Mouse (Mus musculus): ENCODE measurements around the gene Srrt. TPM values are rescaled to one million over a fixed set of nuclear protein-coding genes. Genes with fewer than 3 reads are reported as not detected.

Gene Srrt
- polyA plus RNA-seq, 1 experiment: 73.3 TPM

DNA sequence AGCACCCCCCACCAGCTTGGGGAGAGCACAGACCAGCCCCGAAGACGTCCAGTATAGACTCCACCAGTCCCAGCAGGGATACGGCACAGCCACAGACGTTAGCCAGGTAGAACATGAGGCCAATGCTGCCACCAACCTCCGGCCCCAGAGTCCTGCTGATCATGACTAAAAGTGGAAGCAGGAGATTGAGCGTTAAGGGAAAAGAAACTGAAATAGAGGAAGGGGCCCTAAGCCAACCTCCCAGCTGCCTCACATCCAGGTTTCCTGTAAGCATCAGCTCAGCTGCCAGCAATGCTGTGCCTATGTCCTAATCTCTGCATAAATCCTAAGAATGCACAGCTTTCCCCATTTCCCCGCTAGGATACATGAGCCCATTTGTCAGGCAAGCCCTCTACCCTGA is 23.4 kb upstream of the Srrt start:
- TF ChIP-seq GATA1 (IDR thresholded peaks at IDR 0.05; ENCODE audit: low read length): no peak
- no peak for TF ChIP-seq TAL1 (IDR thresholded peaks at IDR 0.05; ENCODE audit: low read length)
- H3K9me3 ChIP-seq (ENCODE audit: control insufficient read depth, low read length): no peaks in the 10 kb centered on the region
- H3K36me3 ChIP-seq (ENCODE audit: control insufficient read depth): no peaks in the 10 kb centered on the region
- peaks cover 17% of the 10 kb centered on the region for H3K4me1 ChIP-seq (ENCODE audit: control insufficient read depth)
- peaks cover 2% of the 10 kb centered on the region; the same call in 1 of the 2 replicates for H3K27me3 ChIP-seq (ENCODE audit: control insufficient read depth)
- no peak overlapping the region for H3K4me3 ChIP-seq (replicated peaks)

DNA sequence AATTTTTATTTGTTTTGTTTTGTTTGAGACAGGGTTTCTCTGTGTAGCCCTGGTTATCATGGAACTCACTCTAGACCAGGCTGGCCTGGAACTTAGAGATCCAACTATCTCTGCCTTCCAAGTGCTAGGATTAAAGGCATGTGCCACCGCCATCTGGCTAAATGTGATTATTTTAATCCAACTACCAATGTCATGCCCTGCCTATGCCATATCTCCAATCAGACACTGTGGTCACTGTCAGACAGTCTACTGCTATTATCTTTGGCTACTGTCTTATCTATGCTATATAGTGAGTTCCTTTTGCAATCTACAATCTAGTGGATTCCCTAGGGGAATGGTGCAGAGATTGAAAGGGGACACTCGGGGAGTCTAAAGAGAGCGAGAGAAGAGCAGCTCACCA is 13.5 kb upstream of the Srrt start:
- no peak for TF ChIP-seq GATA1 (IDR thresholded peaks at IDR 0.05; ENCODE audit: low read length)
- Histone ChIP-seq H3K9me3 (ENCODE audit: control insufficient read depth, low read length) (no peaks in the 10 kb centered on the region), H3K4me1 (ENCODE audit: control insufficient read depth) (peaks cover 27% of the 10 kb centered on the region), H3K36me3 (ENCODE audit: control insufficient read depth) (no peaks in the 10 kb centered on the region; the same call in 1 of the 2 replicates), H3K27me3 (ENCODE audit: control insufficient read depth) (no peaks in the 10 kb centered on the region), H3K4me3 (replicated peaks) (no peak overlapping the region)

DNA sequence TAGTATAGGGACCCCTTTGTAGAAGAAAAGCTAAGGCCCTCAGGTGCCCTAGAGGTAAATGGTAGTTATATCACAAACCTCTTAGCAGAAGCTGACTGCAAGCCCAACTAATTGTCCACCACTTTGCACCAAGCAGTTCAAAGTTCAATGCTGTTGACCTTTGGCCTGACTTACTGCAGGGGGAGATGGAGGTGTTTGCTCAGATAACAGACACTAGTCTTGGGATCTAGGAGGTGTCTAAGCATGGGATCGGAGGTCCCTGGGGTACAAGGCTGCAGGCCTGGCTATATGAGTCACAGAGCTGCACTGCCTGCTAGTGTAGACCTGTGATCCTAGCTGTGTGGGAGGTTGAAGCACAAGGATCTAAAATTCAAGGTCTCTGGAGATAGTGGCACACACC is 11.1 kb upstream of the Srrt start:
- Histone ChIP-seq H3K4me1 (ENCODE audit: control insufficient read depth) (peaks cover 51% of the 10 kb centered on the region), H3K36me3 (ENCODE audit: control insufficient read depth) (no peaks in the 10 kb centered on the region), H3K4me3 (replicated peaks) (no peak overlapping the region), H3K9me3 (ENCODE audit: control insufficient read depth, low read length) (no peaks in the 10 kb centered on the region), H3K27me3 (ENCODE audit: control insufficient read depth) (peaks cover 10% of the 10 kb centered on the region)
- TF ChIP-seq TAL1 (IDR thresholded peaks at IDR 0.05; ENCODE audit: low read length) (no peak), GATA1 (IDR thresholded peaks at IDR 0.05; ENCODE audit: low read length) (no peak)

DNA sequence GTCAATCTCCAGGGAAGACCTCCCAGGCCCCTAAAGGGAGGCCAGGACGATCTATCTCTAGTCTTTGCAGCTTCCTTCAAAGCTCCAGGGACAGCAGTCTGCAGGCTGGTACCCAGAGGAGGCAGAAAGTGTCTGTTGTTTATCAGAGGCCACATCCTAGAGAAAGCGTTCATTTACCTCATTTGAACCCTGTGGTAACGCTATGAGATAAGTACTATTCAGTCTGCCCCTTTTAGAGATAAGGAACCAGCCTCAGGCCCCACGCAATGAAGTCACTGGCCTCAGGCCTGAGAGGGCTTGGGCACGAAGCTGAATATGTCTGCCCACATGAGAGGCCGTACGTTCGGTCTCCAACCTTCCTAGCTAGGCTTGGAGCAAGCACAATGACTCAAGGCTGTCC is 9.9 kb upstream of the Srrt start:
- H3K36me3 ChIP-seq (ENCODE audit: control insufficient read depth): no peaks in the 10 kb centered on the region
- no peaks in the 10 kb centered on the region for H3K9me3 ChIP-seq (ENCODE audit: control insufficient read depth, low read length)
- H3K4me1 ChIP-seq (ENCODE audit: control insufficient read depth): peaks cover 63% of the 10 kb centered on the region
- no peak for TF ChIP-seq GATA1 (IDR thresholded peaks at IDR 0.05; ENCODE audit: low read length)
- no peak for TF ChIP-seq TAL1 (IDR thresholded peaks at IDR 0.05; ENCODE audit: low read length)
- no peak overlapping the region for H3K4me3 ChIP-seq (replicated peaks)
- H3K27me3 ChIP-seq (ENCODE audit: control insufficient read depth): peaks cover 15% of the 10 kb centered on the region

DNA sequence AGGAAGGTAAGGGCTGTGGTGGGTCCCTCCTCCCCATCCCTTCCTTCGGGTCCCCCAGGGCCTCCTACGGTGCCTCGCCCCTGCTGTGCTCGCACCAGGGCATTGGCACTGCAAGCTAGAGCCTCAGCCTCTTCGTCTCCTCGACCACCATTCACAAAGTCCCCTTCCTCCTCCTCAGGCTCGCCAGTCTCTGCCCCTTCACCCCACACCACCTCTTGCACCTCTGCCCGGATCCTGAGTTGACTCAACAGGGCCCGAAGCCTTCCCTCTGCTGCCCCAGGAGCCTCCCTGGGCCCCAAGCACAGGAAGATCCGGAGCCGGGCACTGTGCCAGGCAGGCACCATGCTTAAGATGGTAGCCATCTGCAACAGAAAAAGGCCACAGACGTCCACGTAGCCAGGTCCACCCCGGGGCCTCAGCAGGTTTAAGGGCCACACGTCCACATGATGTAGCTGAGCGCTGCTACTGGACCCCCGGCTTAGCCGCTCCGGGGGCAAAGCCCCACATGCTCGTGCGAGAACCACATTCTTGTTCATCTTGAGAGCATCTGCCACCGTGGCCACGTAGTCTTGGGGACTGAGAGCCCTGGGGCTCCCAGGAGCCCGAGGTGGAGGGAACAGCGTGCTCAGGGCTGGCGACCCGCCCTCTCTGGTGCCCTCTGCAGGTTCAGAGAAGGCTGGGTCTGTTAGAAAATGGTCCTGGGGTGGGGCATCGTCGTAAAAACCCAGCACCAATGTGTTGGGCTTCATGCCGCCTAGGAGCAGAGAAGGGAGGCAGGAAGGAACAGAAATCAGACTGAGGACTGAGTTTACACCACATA is 7.8 kb upstream of the Srrt start:
- no peaks in the 10 kb centered on the region for H3K9me3 ChIP-seq (ENCODE audit: control insufficient read depth, low read length)
- H3K4me3 ChIP-seq (replicated peaks): no peak overlapping the region
- TF ChIP-seq TAL1 (IDR thresholded peaks at IDR 0.05; ENCODE audit: low read length): no peak
- no peak for TF ChIP-seq GATA1 (IDR thresholded peaks at IDR 0.05; ENCODE audit: low read length)
- peaks cover 15% of the 10 kb centered on the region for H3K27me3 ChIP-seq (ENCODE audit: control insufficient read depth)
- H3K4me1 ChIP-seq (ENCODE audit: control insufficient read depth): peaks cover 60% of the 10 kb centered on the region
- peaks cover 8% of the 10 kb centered on the region for H3K36me3 ChIP-seq (ENCODE audit: control insufficient read depth)

DNA sequence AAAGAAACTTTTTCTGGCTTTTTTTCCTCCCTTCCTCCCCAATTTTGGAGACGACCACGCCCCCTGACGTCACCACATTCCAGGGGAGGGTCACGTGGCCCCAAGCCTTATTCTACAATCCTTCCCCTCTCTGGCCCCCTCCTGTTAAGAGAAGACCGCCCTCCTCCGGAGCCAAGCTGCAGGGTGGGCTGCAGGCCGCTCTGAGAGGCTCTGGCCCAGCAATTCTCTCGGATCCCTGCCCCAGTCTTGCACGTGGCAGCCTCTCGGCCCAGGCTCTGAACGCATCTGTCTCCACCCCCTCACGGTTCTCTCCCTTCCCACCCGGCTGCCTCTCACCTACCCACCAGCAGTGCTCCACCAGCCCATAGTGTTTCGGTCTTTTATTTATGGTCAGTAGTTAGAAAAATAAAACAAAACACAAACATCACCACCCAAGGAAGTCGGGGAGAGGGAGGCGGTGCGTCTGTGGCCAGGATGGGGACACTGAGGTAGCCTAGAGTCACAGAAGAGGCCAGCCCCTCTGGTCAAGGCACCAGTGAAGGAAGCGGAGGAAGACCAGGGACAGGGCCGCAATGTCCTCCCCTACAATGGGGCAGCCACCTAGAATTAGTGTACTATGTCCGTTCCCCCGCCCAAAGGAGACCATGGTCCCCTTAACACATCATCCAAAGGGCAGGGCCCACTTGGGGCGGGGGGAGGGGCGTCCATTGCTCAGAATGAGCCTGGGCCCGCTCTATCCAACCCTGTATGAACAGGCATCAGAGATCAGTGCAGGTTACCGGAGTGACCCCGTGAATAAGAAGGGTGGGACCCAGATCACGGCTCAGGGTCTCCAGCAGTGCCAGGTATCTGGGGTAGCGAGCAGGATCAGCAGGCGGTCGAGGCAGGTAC is 7.0 kb upstream of the Srrt start, which contains the start of gene Trip6:
Trip6 (minus strand) TSS at position 212 of the 891 bp plus-strand sequence.
- H3K4me3 ChIP-seq (replicated peaks): peak within 1 kb of the TSS; percentile 61

DNA sequence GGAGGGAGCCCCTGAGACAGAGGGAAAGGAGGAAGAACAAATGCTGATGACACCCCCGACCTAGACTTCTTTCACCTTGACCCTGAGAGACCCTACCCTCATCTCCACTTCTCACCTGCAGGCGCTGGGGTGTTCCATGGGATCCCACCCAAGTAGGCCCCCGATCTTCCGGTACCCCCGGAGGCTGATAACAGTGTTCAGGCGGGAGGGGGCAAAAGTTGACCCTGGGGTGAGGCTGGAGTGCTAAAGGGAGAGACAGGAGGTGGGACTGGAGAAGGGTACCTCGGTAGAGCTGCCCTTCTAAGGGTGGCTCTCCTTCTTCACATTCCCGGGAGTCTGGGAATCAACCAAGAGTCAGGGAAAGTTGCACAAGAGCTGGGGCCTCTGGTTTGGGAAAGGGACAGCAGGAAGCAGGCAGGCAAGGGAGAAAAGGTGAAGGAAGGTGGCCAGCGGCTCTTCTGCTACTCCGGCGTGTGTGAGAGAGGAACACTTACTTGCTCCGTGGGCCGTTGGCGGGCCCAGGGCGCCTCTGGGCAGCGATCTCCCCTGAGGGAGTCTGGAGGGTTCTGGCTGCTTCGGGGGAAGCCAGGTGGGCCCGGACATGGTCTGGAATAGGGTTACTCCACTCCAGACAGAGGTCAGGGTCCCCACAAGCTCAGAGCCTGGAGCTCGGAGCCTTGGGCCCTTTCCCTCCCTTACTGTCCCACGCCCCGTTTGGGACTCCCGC is 6.2 kb upstream of the Srrt start:
- Histone ChIP-seq H3K4me1 (ENCODE audit: control insufficient read depth) (peaks cover 60% of the 10 kb centered on the region), H3K9me3 (ENCODE audit: control insufficient read depth, low read length) (peaks cover 1% of the 10 kb centered on the region), H3K4me3 (replicated peaks) (peak overlapping the region; percentile 61), H3K27me3 (ENCODE audit: control insufficient read depth) (peaks cover 15% of the 10 kb centered on the region), H3K36me3 (ENCODE audit: control insufficient read depth) (peaks cover 24% of the 10 kb centered on the region)
- TF ChIP-seq GATA1 (IDR thresholded peaks at IDR 0.05; ENCODE audit: low read length): no peak
- no peak for TF ChIP-seq TAL1 (IDR thresholded peaks at IDR 0.05; ENCODE audit: low read length)

More for the DNA sequence above, 7.0 kb upstream of the Srrt start, which contains the start of gene Trip6:
- peaks cover 16% of the 10 kb centered on the region for H3K36me3 ChIP-seq (ENCODE audit: control insufficient read depth)
- no peaks in the 10 kb centered on the region for H3K9me3 ChIP-seq (ENCODE audit: control insufficient read depth, low read length)
- peaks cover 15% of the 10 kb centered on the region for H3K27me3 ChIP-seq (ENCODE audit: control insufficient read depth)
- no peak for TF ChIP-seq TAL1 (IDR thresholded peaks at IDR 0.05; ENCODE audit: low read length)
- TF ChIP-seq GATA1 (IDR thresholded peaks at IDR 0.05; ENCODE audit: low read length): no peak
- H3K4me1 ChIP-seq (ENCODE audit: control insufficient read depth): peaks cover 57% of the 10 kb centered on the region

DNA sequence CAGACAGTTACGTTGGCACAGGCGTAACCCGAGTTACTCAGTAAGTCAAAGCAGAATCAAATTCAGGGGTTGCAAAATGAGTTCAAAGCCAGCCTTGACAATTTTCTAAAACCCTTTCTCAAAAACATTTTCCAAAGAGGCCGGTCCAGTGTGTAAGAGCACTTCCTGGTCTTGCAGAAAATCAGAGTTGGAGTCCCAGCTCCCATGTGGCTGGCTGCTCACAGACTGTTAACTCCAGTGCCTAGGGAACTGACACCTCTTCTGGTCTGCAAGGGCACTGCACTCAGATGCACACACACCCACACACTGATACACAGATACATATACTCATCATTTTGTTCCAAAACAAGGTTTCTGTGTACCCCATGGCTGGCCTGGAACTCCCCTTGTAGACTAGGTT is 882 bp upstream of the Srrt start:
- no peak for TF ChIP-seq GATA1 (IDR thresholded peaks at IDR 0.05; ENCODE audit: low read length)
- no peak for TF ChIP-seq TAL1 (IDR thresholded peaks at IDR 0.05; ENCODE audit: low read length)
- Histone ChIP-seq H3K4me3 (replicated peaks) (peak overlapping the region; percentile 94), H3K36me3 (ENCODE audit: control insufficient read depth) (peaks cover 58% of the 10 kb centered on the region), H3K9me3 (ENCODE audit: control insufficient read depth, low read length) (peaks cover 5% of the 10 kb centered on the region), H3K27me3 (ENCODE audit: control insufficient read depth) (peaks cover 3% of the 10 kb centered on the region; the same call in 1 of the 2 replicates), H3K4me1 (ENCODE audit: control insufficient read depth) (peaks cover 64% of the 10 kb centered on the region)

Data from erythroblast, embryonic 14.5 days (primary cell).